Mouse (Mus musculus): ENCODE measurements around the gene Wdfy4. TPM values are rescaled to one million over a fixed set of nuclear protein-coding genes. Genes with fewer than 3 reads are reported as not detected.

The Wdfy4 gene
- total RNA-seq, 2 experiments from 2014 or later = 0.43 to 0.87 TPM

DNA sequence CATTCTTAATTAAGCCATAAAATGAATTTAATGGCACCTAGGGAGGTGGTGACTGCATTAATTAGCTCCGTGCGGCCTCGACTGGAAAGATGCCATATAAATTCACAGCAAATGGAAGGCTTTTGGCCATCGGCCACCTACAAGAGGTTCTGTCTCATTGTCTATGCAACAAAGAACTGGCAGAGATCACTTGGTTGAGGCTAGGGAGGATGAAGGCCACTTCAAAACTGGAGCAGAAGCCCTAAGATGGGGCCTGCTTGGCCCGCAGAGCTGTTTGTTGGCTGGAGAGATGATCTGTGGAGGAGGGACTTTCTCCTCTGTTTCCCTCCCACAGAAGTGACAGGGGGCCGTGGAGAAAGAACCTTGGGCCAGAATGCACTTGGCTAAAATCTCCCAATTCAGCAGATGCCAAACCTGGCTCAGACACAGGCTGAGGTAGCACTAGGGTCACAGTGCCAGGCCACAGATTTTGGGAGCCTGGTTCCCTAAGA lies 103.9 kb downstream of the Wdfy4 start:
- no peak for DNase-seq (ENCODE audit: low spot score)

- DNase-seq (ENCODE audit: low spot score) = no peak
Measured at GRCm38 (mm10) chr14:33078596-33078995, 106.7 kb downstream of the Wdfy4 start.

DNA sequence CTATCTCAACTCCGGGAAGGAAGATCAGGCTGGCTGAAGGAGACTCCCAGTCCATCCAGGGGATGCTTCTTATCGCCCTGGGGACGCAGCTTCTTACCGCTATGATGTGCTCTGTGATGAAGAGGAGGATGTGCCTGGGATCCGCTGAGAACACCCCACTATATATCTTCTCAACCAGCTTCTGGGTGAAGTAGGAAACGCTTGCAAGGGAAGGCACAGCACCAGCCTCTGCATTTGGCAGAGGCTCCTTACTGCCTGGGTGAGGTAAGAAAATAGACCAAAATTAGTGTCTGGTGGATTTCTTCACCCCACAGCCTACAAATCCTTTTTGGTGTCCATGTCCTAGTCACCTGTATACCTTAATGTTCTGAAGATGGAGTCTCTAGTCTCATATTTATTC lies 107.2 kb downstream of the Wdfy4 start:
- DNase-seq (ENCODE audit: low spot score) = no peak

DNA sequence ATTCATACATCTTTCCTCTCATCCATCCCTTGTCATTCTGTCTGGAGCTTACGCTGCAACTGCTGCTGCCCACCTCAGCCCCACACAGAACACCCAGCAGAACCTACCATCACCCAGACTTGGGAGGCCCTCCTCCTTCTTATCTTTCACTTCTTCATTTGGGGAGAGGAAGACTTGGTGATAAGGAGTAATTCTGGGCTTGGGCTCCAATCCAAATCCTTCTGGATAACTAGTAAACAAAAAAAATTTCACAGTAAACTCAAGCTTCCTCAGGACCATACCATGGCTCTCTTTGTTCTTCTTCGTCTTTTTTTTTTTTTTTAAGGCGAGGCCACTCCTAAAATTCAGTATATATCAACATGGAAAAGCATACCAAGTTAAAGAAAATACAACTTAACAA lies 112.0 kb downstream of the Wdfy4 start:
- no peak for DNase-seq (ENCODE audit: low spot score)

DNA sequence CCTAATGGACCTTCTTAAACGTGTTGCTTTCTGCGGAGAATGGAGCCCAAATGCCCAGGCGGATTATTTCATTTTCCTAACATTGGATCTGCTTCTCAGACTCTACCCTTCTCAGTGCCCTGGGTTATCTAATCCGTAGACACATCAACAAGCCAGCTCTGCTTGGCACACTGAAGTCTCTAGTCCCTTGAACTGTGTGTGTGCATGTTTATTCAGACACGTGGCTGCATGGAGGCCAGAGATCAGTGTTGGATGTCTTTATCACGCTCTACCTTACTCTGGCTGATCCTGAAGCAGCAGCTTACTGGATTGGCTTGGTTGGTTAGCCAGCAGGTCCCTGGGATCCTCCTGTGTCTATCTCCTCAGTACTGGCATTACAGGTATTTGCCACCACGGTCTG lies 113.0 kb downstream of the Wdfy4 start:
- DNase-seq (ENCODE audit: low spot score) = no peak

DNA sequence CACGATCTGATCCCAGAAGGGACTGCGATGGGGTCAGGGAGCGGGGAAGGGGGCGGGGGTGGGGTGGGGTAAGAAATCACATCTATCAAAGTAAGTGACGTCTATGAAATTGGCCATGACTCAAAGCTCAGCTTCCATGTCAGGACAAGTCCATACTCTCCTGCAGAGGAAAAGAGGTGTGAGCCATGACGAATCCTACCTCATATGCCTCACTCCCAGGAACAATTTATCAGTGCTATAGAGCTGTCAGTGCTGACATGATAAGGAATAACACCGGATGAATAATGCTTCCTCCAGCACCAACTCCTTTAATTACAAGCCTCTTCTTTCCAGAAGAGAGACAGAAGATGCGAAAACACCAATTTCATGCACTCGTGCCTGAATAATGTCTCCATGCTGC lies 117.6 kb downstream of the Wdfy4 start:
- no peak for DNase-seq (ENCODE audit: low spot score)

DNA sequence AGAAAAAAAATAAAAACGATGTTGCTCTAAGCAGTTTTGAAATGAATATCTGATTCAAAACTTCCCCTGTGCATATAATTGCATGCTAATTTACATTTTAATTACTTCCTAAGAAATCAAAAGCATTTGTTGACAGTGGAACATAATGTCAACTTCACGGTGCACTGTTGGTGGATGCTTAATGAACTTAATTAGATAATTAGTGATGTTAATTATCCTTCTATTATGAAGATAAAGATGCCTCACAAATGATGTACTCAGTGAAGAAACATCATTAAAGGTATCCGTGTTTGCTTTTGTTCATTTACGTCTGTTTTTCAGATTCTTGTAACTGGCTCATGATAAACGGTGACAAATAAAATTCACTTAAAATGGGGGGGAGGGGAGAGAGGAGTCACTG lies 122.3 kb downstream of the Wdfy4 start:
- no peak for DNase-seq (ENCODE audit: low spot score)

- DNase-seq (ENCODE audit: low spot score) = no peak
Measured at GRCm38 (mm10) chr14:33058881-33059660, 126.2 kb downstream of the Wdfy4 start.

GRCm38 (mm10) chr14:33053441-33053840 lies 131.9 kb downstream of the Wdfy4 start:
- no peak for DNase-seq (ENCODE audit: low spot score)

DNA sequence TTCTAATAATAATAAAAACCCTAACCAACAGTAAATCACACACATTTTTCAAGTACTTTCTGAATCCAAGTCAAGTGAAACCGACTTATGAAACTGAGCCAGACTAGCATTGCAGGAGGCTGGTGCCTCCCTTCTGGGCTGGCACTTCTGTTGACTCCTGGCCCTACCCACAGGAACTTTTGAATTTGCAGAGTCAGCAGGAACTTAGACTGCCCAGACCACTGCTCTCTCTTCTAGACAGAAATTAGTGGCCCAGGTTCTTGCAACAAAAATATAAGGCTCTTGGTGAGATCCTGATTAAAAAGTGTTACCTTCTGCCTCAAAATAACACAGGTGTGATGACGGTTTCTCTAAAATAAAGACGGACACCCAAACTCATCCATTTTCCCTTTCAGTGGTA lies 140.1 kb downstream of the Wdfy4 start:
- no peak for DNase-seq (ENCODE audit: low spot score)

- no peak for DNase-seq (ENCODE audit: low spot score)
Measured at GRCm38 (mm10) chr14:33036811-33037210, 148.5 kb downstream of the Wdfy4 start.

GRCm38 (mm10) chr14:33035386-33035785 lies 149.9 kb downstream of the Wdfy4 start:
- DNase-seq (ENCODE audit: low spot score) = no peak

GRCm38 (mm10) chr14:33033424-33033823 lies 151.9 kb downstream of the Wdfy4 start:
- peak; percentile 7 for DNase-seq (ENCODE audit: low spot score)

- DNase-seq (ENCODE audit: low spot score) = no peak
Measured at GRCm38 (mm10) chr14:33030849-33031248, 154.5 kb downstream of the Wdfy4 start.

GRCm38 (mm10) chr14:33019606-33020005 lies 165.7 kb downstream of the Wdfy4 start:
- peak; percentile 38 for DNase-seq (ENCODE audit: low spot score)

DNA sequence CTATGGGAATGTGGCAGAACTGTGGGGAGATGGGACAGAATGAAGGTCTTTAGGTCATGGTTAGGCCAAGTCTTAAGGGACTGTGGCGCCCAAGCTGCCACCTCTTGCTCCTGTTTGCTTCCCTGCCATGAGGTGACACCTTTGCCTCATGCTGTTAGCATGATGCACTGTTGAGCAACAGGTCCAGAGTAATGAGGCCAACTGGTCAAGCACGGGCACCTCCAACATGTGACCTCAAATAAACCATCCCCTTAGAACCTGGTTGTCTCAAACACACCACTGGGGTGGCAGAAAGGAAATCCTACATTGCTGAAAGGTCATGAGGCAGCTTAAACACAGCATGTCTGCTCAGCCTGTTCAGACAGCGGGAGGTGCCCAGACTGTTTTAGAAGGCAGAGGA lies 166.3 kb downstream of the Wdfy4 start:
- no peak for DNase-seq (ENCODE audit: low spot score)

DNA sequence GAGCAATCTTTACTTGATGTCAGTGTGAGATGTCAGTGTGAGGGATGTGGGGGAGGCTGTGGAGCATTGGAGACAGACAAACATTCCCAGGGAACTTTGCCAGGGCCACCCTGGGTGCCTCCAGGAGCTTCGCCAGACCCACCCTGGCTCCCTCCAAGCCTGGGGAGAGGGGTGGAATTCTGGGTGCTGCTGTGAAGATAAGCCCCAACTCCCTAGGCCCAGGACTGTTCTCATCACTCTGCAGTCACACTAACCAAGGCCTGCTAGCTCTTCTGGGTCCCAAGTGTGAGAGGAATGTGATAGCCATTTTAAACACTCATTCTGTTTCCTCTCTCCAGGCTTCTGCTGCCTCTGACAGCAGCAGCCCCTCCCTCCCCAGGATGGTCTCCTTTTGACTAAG lies 177.7 kb downstream of the Wdfy4 start:
- DNase-seq (ENCODE audit: low spot score) = no peak

GRCm38 (mm10) chr14:33005114-33005513 lies 180.2 kb downstream of the Wdfy4 start:
- DNase-seq (ENCODE audit: low spot score) = no peak

GRCm38 (mm10) chr14:33000112-33000979 lies 185.0 kb downstream of the Wdfy4 start:
- no peak for DNase-seq (ENCODE audit: low spot score)

GRCm38 (mm10) chr14:32999511-32999910 lies 185.8 kb downstream of the Wdfy4 start:
- no peak for DNase-seq (ENCODE audit: low spot score)

DNA sequence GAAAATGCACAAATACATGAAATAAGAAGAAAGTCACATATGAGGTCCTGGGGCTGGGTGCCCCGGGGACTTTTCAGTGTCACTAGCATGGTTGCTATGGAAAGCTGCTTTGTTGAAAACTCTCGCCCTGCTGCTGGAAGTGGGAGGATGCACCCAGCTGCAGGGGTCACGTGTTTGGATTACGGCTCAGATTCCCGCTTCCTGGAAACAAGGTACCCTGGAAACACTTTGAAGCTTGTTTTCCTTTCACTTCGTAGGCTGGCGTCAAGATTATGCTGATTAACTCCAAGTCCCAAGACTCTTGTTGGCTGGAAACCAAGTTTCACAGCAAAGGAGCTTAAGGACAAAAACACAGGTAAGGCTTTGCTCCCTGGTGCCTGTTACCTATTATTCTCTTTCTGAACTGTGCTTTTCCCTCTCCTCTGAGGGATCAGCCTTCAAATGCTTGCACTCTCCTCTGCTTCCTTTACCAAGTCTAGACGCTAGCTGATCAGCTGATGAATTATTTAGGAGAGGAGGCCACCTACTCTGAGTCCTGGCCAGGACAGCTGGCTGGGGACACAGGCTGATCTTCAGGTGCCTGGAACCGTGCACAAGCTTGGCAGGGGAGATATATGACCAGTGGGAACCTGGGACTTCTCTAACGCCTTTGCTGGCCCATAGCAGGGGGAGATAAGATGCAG lies 190.2 kb downstream of the Wdfy4 start:
- DNase-seq (ENCODE audit: low spot score) = no peak

GRCm38 (mm10) chr14:32991082-32991481 lies 194.2 kb downstream of the Wdfy4 start, which contains the start of gene Lrrc18:
Gene Lrrc18 (plus strand): TSS chr14:32991382.
- no peak for DNase-seq (ENCODE audit: low spot score)
